Comparison of ENCODE assay signal across 18 mouse cellular contexts in the genomic region with DNA sequence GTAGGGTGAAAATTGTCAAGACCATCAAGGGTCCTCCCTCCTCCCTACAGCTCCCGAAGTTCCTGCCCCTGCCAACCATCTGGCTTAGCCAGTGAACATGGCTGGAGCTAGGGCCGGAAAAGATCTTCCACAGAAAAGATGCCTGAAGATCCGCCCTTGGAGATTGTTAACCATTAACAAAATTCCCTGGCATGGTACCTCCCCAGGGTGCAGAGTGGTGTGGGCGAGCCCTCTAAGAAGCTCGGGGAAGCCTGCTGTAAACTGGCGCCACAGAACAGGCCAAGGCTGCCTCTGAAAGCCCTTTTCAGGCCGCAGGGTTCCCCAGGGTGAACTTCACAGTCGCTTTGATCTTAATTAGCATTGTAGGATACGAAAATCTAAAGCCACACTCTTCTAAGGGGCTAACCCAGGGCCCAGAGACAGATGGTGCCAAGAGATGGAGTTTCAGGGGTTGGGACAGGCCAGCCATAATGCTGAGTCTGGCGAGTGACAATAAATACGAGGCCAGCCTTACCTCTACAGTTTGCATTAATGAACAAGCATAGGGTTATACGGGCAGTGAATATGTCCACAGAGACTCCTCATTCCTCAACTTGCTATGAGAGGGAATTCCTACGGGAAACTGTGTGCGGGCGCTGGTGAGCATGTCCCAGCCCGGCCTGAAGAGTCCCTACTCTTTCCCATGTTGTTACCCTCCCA. TPM values are rescaled to one million over a fixed set of nuclear protein-coding genes. Genes with fewer than 3 reads are reported as not detected.
DNase-seq lines count a peak whose midpoint lies in the region; ATAC-seq and TF ChIP-seq lines count a peak whose summit lies in the region.
"Had no signal": no experiment of that assay in that cellular context is flagged by ENCODE, and none has a peak within 500 bp of the region (broad histone marks: within the 10 kb centered on the region; RNA-seq: fewer than 3 reads in every experiment).

No protein-coding gene starts in this region.

- H3K9me3 ChIP-seq in kidney, embryonic 15.5 days (replicated peaks) = no peaks in the 10 kb centered on the region
- no peaks in the 10 kb centered on the region for H3K9me3 ChIP-seq in intestine, postnatal 0 days (ENCODE audit: control insufficient read depth)
- H3K9me3 ChIP-seq in limb, embryonic 10.5 days (replicated peaks) = no peaks in the 10 kb centered on the region
- H3K9me3 ChIP-seq: embryonic facial prominence, embryonic 10.5 days had no signal

- no peak for TF ChIP-seq POLR2A in kidney, adult 2 months (IDR thresholded peaks at IDR 0.05; ENCODE audit: low read depth, low read length)

- no peak for ATAC-seq in kidney, embryonic 15.5 days (replicated peaks; ENCODE audit: low FRiP score)
- peak; percentile 48 for ATAC-seq in intestine, postnatal 0 days

- H3K4me2 ChIP-seq in kidney, embryonic 15.5 days = no peak overlapping the region
- no peak overlapping the region for H3K4me2 ChIP-seq in intestine, postnatal 0 days (replicated peaks; ENCODE audit: low read depth)
- H3K4me2 ChIP-seq: hindbrain, embryonic 14.5 days; midbrain, embryonic 11.5 days had no signal

- DNase-seq in kidney, adult 2 months = peak; percentile 79
- DNase-seq in ZHBTc4 (ENCODE audit: low read depth, low spot score) = peak; percentile 36
- no peak for DNase-seq in limb, embryonic 10.5 days (ENCODE audit: low spot score)
- no peak for DNase-seq in cerebellum, adult 9-10 months
- DNase-seq in adrenal gland, postnatal 10 days = no peak
- DNase-seq in gastrocnemius, postnatal 4 days (ENCODE audit: low spot score in 2 of 2) = no peak
- DNase-seq: adrenal gland, adult 2 months; cerebellum, adult 11 months; cerebellum, postnatal 36 days; gastrocnemius, postnatal 10 days; heart, postnatal 10 days; lung, adult 2 months; lung, postnatal 4 days had no signal

- WGBS in kidney, adult 2 months = 69% methylated on average over 16 of the region's 16 CpGs
- WGBS in kidney, embryonic 15.5 days = 59% methylated on average over 16 of the region's 16 CpGs
- 48% methylated on average over 16 of the region's 16 CpGs for WGBS in intestine, postnatal 0 days
- WGBS in limb, embryonic 10.5 days = 47% methylated on average over 16 of the region's 16 CpGs

- no peaks in the 10 kb centered on the region for H3K36me3 ChIP-seq in kidney, adult 2 months (ENCODE audit: control insufficient read depth, insufficient read depth, low read length)
- no peaks in the 10 kb centered on the region for H3K36me3 ChIP-seq in kidney, embryonic 15.5 days
- H3K36me3 ChIP-seq in intestine, postnatal 0 days (ENCODE audit: control insufficient read depth, insufficient read depth) = no peaks in the 10 kb centered on the region
- H3K36me3 ChIP-seq in limb, embryonic 10.5 days = no peaks in the 10 kb centered on the region
- H3K36me3 ChIP-seq: embryonic facial prominence, embryonic 10.5 days had no signal

- H3K27me3 ChIP-seq in kidney, adult 2 months (replicated peaks; ENCODE audit: control insufficient read depth, insufficient read depth, low read length) = no peaks in the 10 kb centered on the region
- H3K27me3 ChIP-seq in kidney, embryonic 15.5 days = no peaks in the 10 kb centered on the region
- H3K27me3 ChIP-seq in intestine, postnatal 0 days (replicated peaks; ENCODE audit: control insufficient read depth, insufficient read depth, low read length) = no peaks in the 10 kb centered on the region
- H3K27me3 ChIP-seq in limb, embryonic 10.5 days (ENCODE audit: low read depth, poor library complexity, severe bottlenecking) = no peaks in the 10 kb centered on the region

- no peak for TF ChIP-seq CTCF in kidney, adult 2 months (conservative IDR thresholded peaks at IDR 0.05; ENCODE audit: insufficient read depth, insufficient read length, low read depth, low read length)
- no peak for TF ChIP-seq CTCF in intestine, postnatal 0 days (IDR thresholded peaks at IDR 0.05; ENCODE audit: low read depth)

- no peaks in the 10 kb centered on the region for H3K4me1 ChIP-seq in kidney, adult 2 months (ENCODE audit: control insufficient read depth, insufficient read depth, low read length)
- peaks cover 6% of the 10 kb centered on the region for H3K4me1 ChIP-seq in kidney, embryonic 15.5 days
- 0 out of 2 replicates have a peak, but pooled peaks cover 5% of the 10 kb centered on the region for H3K4me1 ChIP-seq in intestine, postnatal 0 days (replicated peaks; ENCODE audit: control insufficient read depth, insufficient read depth, low read length)
- H3K4me1 ChIP-seq in limb, embryonic 10.5 days = peaks cover 30% of the 10 kb centered on the region

- no peak overlapping the region for H3K9ac ChIP-seq in kidney, embryonic 15.5 days
- no peak overlapping the region for H3K9ac ChIP-seq in intestine, postnatal 0 days (ENCODE audit: low read depth, low read length)
- H3K9ac ChIP-seq: hindbrain, embryonic 14.5 days had no signal

- no peak overlapping the region for H3K27ac ChIP-seq in kidney, adult 2 months (ENCODE audit: insufficient read depth, low read depth, low read length)
- H3K27ac ChIP-seq in kidney, embryonic 15.5 days = no peak overlapping the region
- no peak overlapping the region for H3K27ac ChIP-seq in intestine, postnatal 0 days (ENCODE audit: low read depth, low read length)
- peak overlapping the region; percentile 50 for H3K27ac ChIP-seq in limb, embryonic 10.5 days
- H3K27ac ChIP-seq: embryonic facial prominence, embryonic 10.5 days; hindbrain, embryonic 14.5 days had no signal

- H3K4me3 ChIP-seq in kidney, adult 2 months (ENCODE audit: insufficient read depth, low read depth, low read length) = no peak overlapping the region
- H3K4me3 ChIP-seq in kidney, embryonic 15.5 days (replicated peaks) = no peak overlapping the region
- no peak overlapping the region for H3K4me3 ChIP-seq in intestine, postnatal 0 days (ENCODE audit: low read depth, low read length)
- no peak overlapping the region for H3K4me3 ChIP-seq in limb, embryonic 10.5 days
- H3K4me3 ChIP-seq: embryonic facial prominence, embryonic 10.5 days had no signal

RNA-seq across cellular contexts. Expression of a gene that starts 20.0 kb away (rescaled TPM):
- 11.5 and 14.5 TPM in 2 replicates for polyA plus RNA-seq in kidney, adult 2 months (2012; rRNA removed)
- polyA plus RNA-seq in kidney, embryonic 15.5 days (2015; fragmentation: Nextera tagmentation; extraction: Ambion mirVana) = 112 and 114 TPM in 2 replicates
- polyA plus RNA-seq in intestine, postnatal 0 days (2015; fragmentation: Nextera tagmentation; extraction: Ambion mirVana) = 34.4 and 37.7 TPM in 2 replicates
- polyA plus RNA-seq in limb, embryonic 10.5 days (2016; fragmentation: Nextera tagmentation; extraction: Ambion mirVana) = 163 and 166 TPM in 2 replicates
- 10 to 100 TPM; 35.9 to 36.6 TPM for total RNA-seq in adrenal gland, postnatal 10 days (2021)
- 10 to 100 TPM; 49.1 to 55.5 TPM for total RNA-seq in gastrocnemius, postnatal 4 days (2021)

Comparison
In these comparisons a context has a peak if more than half of its experiments do, and no peak if none do; other contexts are left out.
1. DNase-seq: peak in kidney, adult 2 months (single experiment) and ZHBTc4 (single experiment); none in limb, embryonic 10.5 days (single experiment), cerebellum, adult 9-10 months (single experiment), adrenal gland, postnatal 10 days (single experiment) and gastrocnemius, postnatal 4 days (0 of 2).